9 mouse cellular contexts compared by ENCODE assay signal in the genomic region with DNA sequence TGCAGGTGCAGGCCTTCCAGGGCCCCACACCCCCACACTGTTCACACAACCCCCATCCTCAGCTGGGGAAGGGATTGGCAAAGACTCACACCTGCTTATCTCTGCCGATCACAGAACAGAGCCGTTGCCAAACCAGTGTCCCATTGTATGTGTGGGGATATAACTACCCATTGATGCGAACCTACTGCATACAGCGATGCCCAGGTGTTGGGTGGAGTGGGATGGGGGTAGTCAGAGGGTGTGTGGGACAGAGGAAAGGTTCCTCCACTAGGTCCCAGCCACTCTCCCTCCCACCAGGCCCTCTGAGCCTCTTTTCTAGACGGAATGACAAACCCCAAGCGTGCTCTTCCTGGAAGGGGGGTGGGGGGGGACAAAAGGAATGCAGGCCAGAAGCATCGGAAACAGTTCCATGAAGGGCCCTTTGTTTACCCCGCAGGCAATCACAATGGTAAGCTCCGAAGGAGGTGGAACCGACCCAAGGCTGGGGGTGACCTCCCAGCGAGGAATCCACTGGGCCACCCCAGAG. TPM values are rescaled to one million over a fixed set of nuclear protein-coding genes. Genes with fewer than 3 reads are reported as not detected.
DNase-seq lines count a peak whose midpoint lies in the region; ATAC-seq and TF ChIP-seq lines count a peak whose summit lies in the region.
"Had no signal": no experiment of that assay in that cellular context is flagged by ENCODE, and none has a peak within 500 bp of the region (broad histone marks: within the 10 kb centered on the region; RNA-seq: fewer than 3 reads in every experiment).

A gene (minus strand): TSS at position 287 of the 526 bp plus-strand sequence.

- ATAC-seq in embryonic facial prominence, embryonic 13.5 days (ENCODE audit: insufficient number of reproducible peaks, insufficient read depth, low FRiP score, low TSS enrichment, low read depth), result peak; percentile 39; the same call in 1 of the 2 replicates
- peak; percentile 16; the same call in 1 of the 2 replicates for ATAC-seq in stomach, embryonic 16.5 days (ENCODE audit: insufficient read depth, low FRiP score)
- no peak for ATAC-seq in erythroid progenitor cell, adult 5-6 weeks (replicated peaks; ENCODE audit: low FRiP score, poor library complexity, severe bottlenecking)

- peaks cover 30% of the 10 kb centered on the region for H3K4me1 ChIP-seq in embryonic facial prominence, embryonic 13.5 days
- H3K4me1 ChIP-seq in stomach, embryonic 16.5 days (ENCODE audit: control insufficient read depth, insufficient read depth, low read length), result peaks cover 22% of the 10 kb centered on the region

- H3K4me3 ChIP-seq in layer of hippocampus, adult 2 months, result no peak within 1 kb of the TSS; the same call in 1 of the 2 replicates
- H3K4me3 ChIP-seq in embryonic facial prominence, embryonic 13.5 days, result no peak within 1 kb of the TSS
- no peak within 1 kb of the TSS for H3K4me3 ChIP-seq in stomach, embryonic 16.5 days (replicated peaks; ENCODE audit: low read length)
- H3K4me3 ChIP-seq: megakaryocyte, embryonic 14.5 days had no signal

- H3K4me2 ChIP-seq in embryonic facial prominence, embryonic 13.5 days, result peak within 1 kb of the TSS; percentile 25
- H3K4me2 ChIP-seq in stomach, embryonic 16.5 days (ENCODE audit: low read depth, low read length), result no peak within 1 kb of the TSS

- peaks cover 8% of the 10 kb centered on the region for H3K27me3 ChIP-seq in embryonic facial prominence, embryonic 13.5 days
- H3K27me3 ChIP-seq in stomach, embryonic 16.5 days (ENCODE audit: control insufficient read depth, insufficient read depth, low read length), result no peaks in the 10 kb centered on the region

- WGBS in embryonic facial prominence, embryonic 13.5 days, result 2% methylated on average over 11 of the region's 11 CpGs
- WGBS in stomach, embryonic 16.5 days, result 15% methylated on average over 11 of the region's 11 CpGs

- peak within 1 kb of the TSS; percentile 57; the same call in 1 of the 2 replicates for H3K9ac ChIP-seq in embryonic facial prominence, embryonic 13.5 days
- H3K9ac ChIP-seq in stomach, embryonic 16.5 days (ENCODE audit: low read length), result peak within 1 kb of the TSS; percentile 64

- 0 out of 2 replicates have a peak, but pooled peaks cover 7% of the 10 kb centered on the region for H3K36me3 ChIP-seq in embryonic facial prominence, embryonic 13.5 days
- H3K36me3 ChIP-seq in stomach, embryonic 16.5 days (ENCODE audit: control insufficient read depth, insufficient read depth, low read length), result no peaks in the 10 kb centered on the region

- no peak for DNase-seq in layer of hippocampus, adult 2 months (ENCODE audit: low spot score in 2 of 2)
- DNase-seq in layer of hippocampus, postnatal 14 days (ENCODE audit: low spot score in 2 of 2), result no peak
- DNase-seq in kidney, postnatal 10 days, result peak; percentile 58
- no peak for DNase-seq in layer of hippocampus, adult 9-11 months
- no peak for DNase-seq in cerebellum, postnatal 4 days (ENCODE audit: low spot score in 2 of 2)

- H3K27ac ChIP-seq in layer of hippocampus, adult 2 months, result peak within 1 kb of the TSS; percentile 77
- peak within 1 kb of the TSS; percentile 84 for H3K27ac ChIP-seq in embryonic facial prominence, embryonic 13.5 days
- peak within 1 kb of the TSS; percentile 78 for H3K27ac ChIP-seq in stomach, embryonic 16.5 days (ENCODE audit: low read length)

- TF ChIP-seq CTCF in layer of hippocampus, adult 2 months (conservative IDR thresholded peaks at IDR 0.05), result no peak

- no peaks in the 10 kb centered on the region for H3K9me3 ChIP-seq in embryonic facial prominence, embryonic 13.5 days
- H3K9me3 ChIP-seq in stomach, embryonic 16.5 days (replicated peaks; ENCODE audit: control insufficient read depth, low read length), result no peaks in the 10 kb centered on the region

RNA-seq across cellular contexts. Expression of the gene that starts here (rescaled TPM):
- total RNA-seq in layer of hippocampus, adult 2 months (2021), result not detected
- total RNA-seq in layer of hippocampus, postnatal 14 days (2021), result not detected
- 1.5 and 1.7 TPM in 2 replicates for polyA plus RNA-seq in embryonic facial prominence, embryonic 13.5 days (2015; fragmentation: Nextera tagmentation; extraction: Ambion mirVana)
- polyA plus RNA-seq in stomach, embryonic 16.5 days (2015; fragmentation: Nextera tagmentation; extraction: Ambion mirVana), result 0.18 and 0.41 TPM in 2 replicates
- not detected in 2 replicates for total RNA-seq in erythroid progenitor cell, adult 5-6 weeks (2015; ENCODE audit: low replicate concordance)
- total RNA-seq in erythroid progenitor cell, adult 5-6 weeks (2017; ENCODE audit: low replicate concordance), result not detected in 2 replicates

Comparison
In these comparisons a context has a peak if more than half of its experiments do, and no peak if none do; other contexts are left out.
1. Peak in ATAC-seq, H3K27ac ChIP-seq and H3K9ac ChIP-seq in stomach, embryonic 16.5 days; RNA of the gene not detected or under 1 TPM.